Mouse (Mus musculus) ES-Bruce4 (cell line): ENCODE measurements around the gene Camta1.

Experiments used
- CTCF ChIP-seq: IDR thresholded peaks from one replicate; pipeline ENCODE4 v1.8.1; 2011; ENCODE audit warnings: low read depth, low read length
- POLR2A ChIP-seq: IDR thresholded peaks from one replicate; pipeline ENCODE4 v1.8.1; 2011; ENCODE audit warnings: low read length; ENCODE audit not compliant: insufficient read depth

DNA sequence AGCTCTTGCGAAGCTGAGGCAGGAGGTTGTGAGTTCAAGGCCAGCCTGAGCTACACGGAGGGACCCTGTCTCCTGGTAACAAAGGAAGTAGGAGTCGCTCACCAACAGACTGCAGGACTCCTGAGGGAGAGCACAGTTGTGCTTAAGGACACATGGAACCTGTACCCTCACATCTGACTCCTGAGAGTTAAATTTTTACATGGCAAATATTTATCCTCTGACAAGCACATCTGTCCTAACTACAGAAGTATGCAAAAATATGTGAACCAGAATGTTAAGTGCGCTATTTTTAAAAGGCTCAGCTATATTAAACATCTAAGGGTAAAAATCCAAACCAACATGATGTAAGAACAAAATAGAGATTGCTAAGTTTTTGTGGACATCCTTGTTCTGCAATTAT is 56.0 kb downstream of the Camta1 start:
- TF ChIP-seq POLR2A = no peak
- TF ChIP-seq CTCF = no peak
